Mouse (Mus musculus): ENCODE results near the gene Tmem50b. TPM values are rescaled to one million over a fixed set of nuclear protein-coding genes. Genes with fewer than 3 reads are reported as not detected.

The Tmem50b gene
- polyA plus RNA-seq, 1 experiment from 2014 or later, result 43.6 TPM

DNA sequence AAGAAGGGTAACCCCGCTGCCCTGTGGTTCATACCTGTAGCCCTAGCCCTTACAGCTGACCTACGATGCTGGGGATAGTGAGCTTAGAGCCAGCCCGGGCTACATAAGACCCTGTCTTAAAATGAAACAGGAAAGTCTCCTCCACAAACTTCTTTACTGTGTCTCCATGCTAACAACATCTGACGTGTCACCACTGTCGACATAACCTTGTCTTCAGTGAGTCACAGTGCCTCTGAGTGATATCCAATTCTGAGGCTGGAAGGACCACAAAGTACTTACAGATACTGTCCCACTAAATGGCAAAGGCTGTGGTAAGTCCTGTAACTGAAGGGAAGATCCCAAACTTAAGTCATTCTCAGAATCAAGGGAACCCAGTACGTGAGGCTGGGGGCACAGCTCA lies 11.4 kb downstream of the Tmem50b start:
- no peak overlapping the region for H3K9ac ChIP-seq (replicated peaks)
- peaks cover 25% of the 10 kb centered on the region for H3K36me3 ChIP-seq
- no peak for ATAC-seq (ENCODE audit: low FRiP score, low read depth)
- H3K4me1 ChIP-seq, result no peaks in the 10 kb centered on the region
- 94% methylated on average over 6 of the region's 6 CpGs for WGBS
- H3K27me3 ChIP-seq, result no peaks in the 10 kb centered on the region
- no peaks in the 10 kb centered on the region for H3K9me3 ChIP-seq
- no peak overlapping the region for H3K4me2 ChIP-seq (replicated peaks)
- H3K4me3 ChIP-seq, result no peak overlapping the region
- no peak overlapping the region for H3K27ac ChIP-seq (replicated peaks)

GRCm38 (mm10) chr16:91585617-91586016 lies 12.0 kb downstream of the Tmem50b start:
- H3K27me3 ChIP-seq, result no peaks in the 10 kb centered on the region
- no peaks in the 10 kb centered on the region for H3K9me3 ChIP-seq
- ATAC-seq (ENCODE audit: low FRiP score, low read depth), result no peak
- H3K4me1 ChIP-seq, result no peaks in the 10 kb centered on the region
- 93% methylated on average over 5 of the region's 5 CpGs for WGBS
- H3K4me3 ChIP-seq, result no peak overlapping the region
- H3K36me3 ChIP-seq, result peaks cover 29% of the 10 kb centered on the region
- H3K27ac ChIP-seq (replicated peaks), result no peak overlapping the region
- H3K4me2 ChIP-seq (replicated peaks), result no peak overlapping the region
- no peak overlapping the region for H3K9ac ChIP-seq (replicated peaks)

GRCm38 (mm10) chr16:91582307-91582706 lies 15.3 kb downstream of the Tmem50b start:
- Histone ChIP-seq H3K27me3 (no peaks in the 10 kb centered on the region), H3K9me3 (no peaks in the 10 kb centered on the region), H3K27ac (replicated peaks) (no peak overlapping the region), H3K4me1 (no peaks in the 10 kb centered on the region), H3K4me2 (replicated peaks) (no peak overlapping the region), H3K36me3 (peaks cover 36% of the 10 kb centered on the region), H3K4me3 (no peak overlapping the region), H3K9ac (replicated peaks) (no peak overlapping the region)
- ATAC-seq (ENCODE audit: low FRiP score, low read depth), result no peak
- 72% methylated on average over 2 of the region's 2 CpGs for WGBS

GRCm38 (mm10) chr16:91578980-91579720 lies 18.4 kb downstream of the Tmem50b start:
- H3K9me3 ChIP-seq, result no peaks in the 10 kb centered on the region
- H3K36me3 ChIP-seq, result peaks cover 24% of the 10 kb centered on the region
- H3K4me1 ChIP-seq, result 0 out of 2 replicates have a peak, but pooled peaks cover 3% of the 10 kb centered on the region
- WGBS, result 86% methylated on average over 14 of the region's 14 CpGs
- no peak overlapping the region for H3K4me3 ChIP-seq
- H3K9ac ChIP-seq (replicated peaks), result no peak overlapping the region
- no peak for ATAC-seq (ENCODE audit: low FRiP score, low read depth)
- no peaks in the 10 kb centered on the region for H3K27me3 ChIP-seq
- no peak overlapping the region for H3K27ac ChIP-seq (replicated peaks)
- H3K4me2 ChIP-seq (replicated peaks), result no peak overlapping the region

DNA sequence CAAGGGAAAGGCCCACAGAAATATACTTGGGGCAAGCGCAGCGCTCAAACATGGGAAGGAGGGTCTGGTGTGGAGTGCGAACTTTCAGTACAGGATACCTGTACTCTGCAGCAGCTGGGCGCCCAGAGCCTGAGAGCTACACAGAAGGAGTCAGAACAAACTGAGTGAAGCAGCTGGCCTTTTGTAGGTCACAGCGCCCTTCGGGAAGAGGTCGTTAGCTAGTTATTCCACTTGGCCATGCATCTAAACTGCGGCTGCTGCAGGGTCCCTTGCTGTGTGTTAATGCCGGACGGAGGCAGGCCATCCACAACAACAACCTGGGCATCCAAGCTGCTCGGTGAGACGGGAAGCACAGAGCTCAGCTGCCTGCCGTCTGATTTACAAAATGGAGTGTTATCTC lies 22.4 kb downstream of the Tmem50b start:
- Histone ChIP-seq H3K4me3 (no peak overlapping the region), H3K9me3 (no peaks in the 10 kb centered on the region), H3K27me3 (no peaks in the 10 kb centered on the region), H3K4me2 (replicated peaks) (no peak overlapping the region), H3K27ac (replicated peaks) (0 out of 2 replicates have a peak overlapping the region, but pooled peaks have one; percentile 10), H3K9ac (replicated peaks) (no peak overlapping the region), H3K36me3 (0 out of 2 replicates have a peak, but pooled peaks cover 9% of the 10 kb centered on the region), H3K4me1 (0 out of 2 replicates have a peak, but pooled peaks cover 3% of the 10 kb centered on the region)
- WGBS, result 74% methylated on average over 13 of the region's 13 CpGs
- no peak for ATAC-seq (ENCODE audit: low FRiP score, low read depth)

GRCm38 (mm10) chr16:91571105-91571504 lies 26.5 kb downstream of the Tmem50b start:
- Histone ChIP-seq H3K9me3 (no peaks in the 10 kb centered on the region), H3K36me3 (no peaks in the 10 kb centered on the region), H3K27me3 (no peaks in the 10 kb centered on the region), H3K9ac (replicated peaks) (no peak overlapping the region), H3K4me3 (no peak overlapping the region), H3K4me2 (replicated peaks) (no peak overlapping the region), H3K27ac (replicated peaks) (no peak overlapping the region), H3K4me1 (0 out of 2 replicates have a peak, but pooled peaks cover 3% of the 10 kb centered on the region)
- no peak for ATAC-seq (ENCODE audit: low FRiP score, low read depth)
- WGBS, result 75% methylated on average over 3 of the region's 3 CpGs

- Histone ChIP-seq H3K27ac (replicated peaks) (no peak overlapping the region), H3K4me1 (no peaks in the 10 kb centered on the region), H3K27me3 (no peaks in the 10 kb centered on the region), H3K36me3 (peaks cover 6% of the 10 kb centered on the region; the same call in 1 of the 2 replicates), H3K9ac (replicated peaks) (no peak overlapping the region), H3K9me3 (no peaks in the 10 kb centered on the region), H3K4me3 (no peak overlapping the region), H3K4me2 (replicated peaks) (no peak overlapping the region)
- 86% methylated on average over 10 of the region's 10 CpGs for WGBS
- ATAC-seq (ENCODE audit: low FRiP score, low read depth), result no peak
These were observed 28.6 kb downstream of the Tmem50b start for GRCm38 (mm10) chr16:91568960-91569359.

GRCm38 (mm10) chr16:91566002-91566401 lies 31.6 kb downstream of the Tmem50b start:
- no peak overlapping the region for H3K4me3 ChIP-seq
- H3K27ac ChIP-seq (replicated peaks), result no peak overlapping the region
- 91% methylated on average over 7 of the region's 7 CpGs for WGBS
- ATAC-seq (ENCODE audit: low FRiP score, low read depth), result no peak
- H3K9me3 ChIP-seq, result no peaks in the 10 kb centered on the region
- no peaks in the 10 kb centered on the region for H3K27me3 ChIP-seq
- H3K9ac ChIP-seq (replicated peaks), result no peak overlapping the region
- peaks cover 19% of the 10 kb centered on the region; the same call in 1 of the 2 replicates for H3K36me3 ChIP-seq
- no peak overlapping the region for H3K4me2 ChIP-seq (replicated peaks)
- H3K4me1 ChIP-seq, result peaks cover 4% of the 10 kb centered on the region; the same call in 1 of the 2 replicates

DNA sequence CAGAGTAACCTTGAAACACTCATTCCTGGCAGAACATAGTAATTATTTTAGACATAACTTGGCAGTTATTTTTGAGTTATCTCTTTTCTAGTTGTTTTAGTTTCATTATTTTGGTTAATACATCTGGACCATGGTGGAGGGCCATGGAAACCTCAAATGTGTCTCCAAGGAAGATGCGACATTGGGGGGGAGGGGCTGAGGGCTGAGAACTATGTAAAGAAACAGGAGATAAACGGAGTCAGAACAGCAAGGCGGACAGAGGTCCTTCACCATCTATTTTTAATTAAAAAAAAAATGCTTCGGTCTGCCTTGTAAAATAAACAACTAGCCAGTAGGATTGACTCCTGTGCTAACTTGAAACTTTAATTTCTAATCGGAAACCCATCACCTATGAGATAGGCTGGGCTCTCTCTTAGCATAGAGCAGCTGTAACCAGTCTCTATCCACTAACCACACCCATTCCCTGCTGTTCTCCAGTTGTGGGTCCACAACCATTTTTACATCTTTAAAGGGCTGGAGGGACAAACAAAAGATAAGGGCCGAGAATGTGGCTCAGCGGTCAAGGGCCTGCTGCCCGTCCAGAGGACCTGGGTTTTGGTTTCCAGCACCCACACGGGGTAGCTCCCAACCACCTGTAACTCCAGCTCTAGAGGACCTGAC lies 32.2 kb downstream of the Tmem50b start:
- H3K4me2 ChIP-seq (replicated peaks), result no peak overlapping the region
- 76% methylated on average over 9 of the region's 9 CpGs for WGBS
- H3K4me3 ChIP-seq, result no peak overlapping the region
- peaks cover 19% of the 10 kb centered on the region; the same call in 1 of the 2 replicates for H3K36me3 ChIP-seq
- no peak for ATAC-seq (ENCODE audit: low FRiP score, low read depth)
- no peaks in the 10 kb centered on the region for H3K9me3 ChIP-seq
- H3K9ac ChIP-seq (replicated peaks), result no peak overlapping the region
- H3K27me3 ChIP-seq, result no peaks in the 10 kb centered on the region
- peaks cover 4% of the 10 kb centered on the region; the same call in 1 of the 2 replicates for H3K4me1 ChIP-seq
- no peak overlapping the region for H3K27ac ChIP-seq (replicated peaks)

- ATAC-seq (ENCODE audit: low FRiP score, low read depth), result no peak
- 87% methylated on average over 4 of the region's 4 CpGs for WGBS
- Histone ChIP-seq H3K36me3 (peaks cover 21% of the 10 kb centered on the region; the same call in 1 of the 2 replicates), H3K27ac (replicated peaks) (no peak overlapping the region), H3K9me3 (no peaks in the 10 kb centered on the region), H3K4me3 (no peak overlapping the region), H3K4me1 (peaks cover 4% of the 10 kb centered on the region; the same call in 1 of the 2 replicates), H3K9ac (replicated peaks) (no peak overlapping the region), H3K4me2 (replicated peaks) (no peak overlapping the region), H3K27me3 (no peaks in the 10 kb centered on the region)
These were observed 32.9 kb downstream of the Tmem50b start for GRCm38 (mm10) chr16:91564580-91565291.

DNA sequence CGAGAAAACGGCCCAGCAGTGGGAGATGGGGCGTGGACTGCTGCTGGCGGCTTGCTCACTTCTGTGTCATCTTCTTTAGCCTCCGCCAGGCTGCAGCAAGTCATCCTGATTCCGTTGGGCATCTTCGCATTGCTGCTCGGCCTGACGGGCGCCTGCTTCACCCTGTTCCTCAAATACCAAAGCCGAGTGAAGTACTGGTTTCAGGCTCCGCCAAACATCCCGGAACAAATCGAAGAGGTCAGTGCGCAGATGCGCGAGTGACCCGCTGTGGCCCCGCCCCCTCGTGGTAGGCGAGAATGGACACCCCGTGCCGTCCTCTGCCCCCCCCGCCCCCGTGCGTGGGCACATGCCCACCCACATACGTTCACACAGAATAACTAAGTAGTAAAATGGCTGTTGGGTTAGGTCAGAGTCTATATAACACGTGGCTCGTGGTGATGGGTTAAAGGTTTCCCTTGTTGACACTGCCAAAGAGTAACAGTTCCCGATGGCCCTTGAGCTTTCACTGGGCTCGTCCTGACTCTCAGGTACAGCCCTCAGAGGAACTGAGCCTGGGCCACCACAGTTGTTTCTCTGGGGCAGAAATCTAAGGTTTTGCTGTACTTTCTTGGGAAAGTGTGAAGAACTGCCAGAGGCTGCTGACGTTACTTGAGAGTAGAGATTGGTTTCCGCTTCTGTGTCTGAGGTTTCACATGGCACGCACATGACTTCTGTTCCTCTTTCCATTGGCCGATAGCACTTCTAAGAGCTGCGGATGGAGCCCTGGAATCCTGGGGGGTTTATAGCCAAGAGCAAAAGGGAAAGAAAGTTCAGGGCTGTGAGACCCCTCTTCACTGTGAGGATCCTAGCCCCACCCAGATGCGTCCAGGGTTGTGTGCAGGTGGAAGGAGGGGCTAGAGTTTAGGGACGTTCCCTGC lies 35.8 kb downstream of the Tmem50b start:
- Histone ChIP-seq H3K4me3 (0 out of 2 replicates have a peak overlapping the region, but pooled peaks have one; percentile 10), H3K27me3 (no peaks in the 10 kb centered on the region), H3K4me2 (replicated peaks) (peak overlapping the region; percentile 32), H3K9me3 (no peaks in the 10 kb centered on the region), H3K36me3 (peaks cover 27% of the 10 kb centered on the region; the same call in 1 of the 2 replicates), H3K4me1 (peaks cover 4% of the 10 kb centered on the region; the same call in 1 of the 2 replicates), H3K9ac (replicated peaks) (no peak overlapping the region), H3K27ac (replicated peaks) (no peak overlapping the region)
- 71% methylated on average over 38 of the region's 38 CpGs for WGBS
- no peak for ATAC-seq (ENCODE audit: low FRiP score, low read depth)
